Mouse (Mus musculus): Measurements from ENCODE around the gene Cd48.

Gene Cd48

DNA sequence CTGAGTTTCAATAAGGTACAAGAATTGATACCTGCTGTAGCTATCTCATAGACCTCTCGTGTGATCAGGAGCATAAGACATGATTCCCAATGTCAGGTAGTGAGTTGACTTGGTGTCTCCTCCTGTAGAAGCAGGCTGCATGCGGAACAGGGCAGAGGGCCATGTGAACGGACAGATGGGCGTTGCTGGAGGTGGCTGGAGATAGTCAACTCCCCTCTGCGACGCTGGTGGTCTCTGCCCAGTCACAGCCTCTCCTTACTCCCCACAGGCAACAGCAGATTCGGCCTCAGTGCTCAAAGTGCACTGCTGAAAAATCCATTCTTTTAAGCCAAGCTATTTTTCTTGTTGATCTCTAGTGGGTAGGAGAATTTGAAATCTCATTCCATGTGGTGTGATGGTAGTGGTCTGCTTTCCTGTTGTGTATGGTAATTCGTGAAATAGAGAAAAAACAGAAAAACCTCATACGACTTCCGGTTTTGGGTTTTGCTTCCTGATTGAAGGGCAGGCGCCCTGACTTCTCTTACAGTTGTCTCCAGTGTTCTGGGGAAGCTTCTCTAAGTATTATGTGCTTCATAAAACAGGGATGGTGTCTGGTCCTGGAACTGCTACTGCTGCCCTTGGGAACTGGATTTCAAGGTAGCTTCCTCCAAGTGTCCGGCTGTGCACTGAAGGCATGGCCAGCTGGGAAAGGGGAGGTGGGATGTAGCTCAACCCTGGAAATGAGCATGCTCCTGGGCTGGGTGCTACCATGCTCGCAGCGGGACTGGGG lies at the start of gene Cd48:
Gene Cd48 (plus strand): TSS at position 479 of the 769 bp plus-strand sequence.
- CTCF ChIA-PET, result interaction anchor here (2.0 kb wide), 1 partner anchor 17 kb away, joined by 13 read pairs; no protein-coding TSS in a partner anchor

DNA sequence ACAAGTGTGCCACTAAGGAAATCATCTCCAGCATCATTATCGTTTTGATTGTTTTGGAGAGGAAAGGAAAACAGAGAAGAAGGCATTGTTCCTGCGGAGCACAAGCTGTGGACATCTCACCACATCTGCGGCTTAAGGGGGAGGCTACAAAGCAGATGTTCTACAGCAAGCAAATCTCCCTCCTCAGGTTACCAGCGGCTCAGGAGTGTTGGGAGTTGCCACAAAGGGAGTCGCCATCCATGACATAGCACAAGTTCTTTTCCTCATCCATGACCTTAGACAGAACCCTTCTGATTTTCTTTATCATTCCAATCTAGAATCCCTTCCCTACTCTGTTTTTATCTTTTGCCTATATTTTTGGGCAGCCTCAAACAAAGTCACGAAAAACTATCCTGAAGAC lies 46.1 kb upstream of the Cd48 start:
- CTCF ChIA-PET, result interaction anchor here (0.6 kb wide), 1 partner anchor 304 kb away, joined by 10 read pairs; no protein-coding TSS in a partner anchor

DNA sequence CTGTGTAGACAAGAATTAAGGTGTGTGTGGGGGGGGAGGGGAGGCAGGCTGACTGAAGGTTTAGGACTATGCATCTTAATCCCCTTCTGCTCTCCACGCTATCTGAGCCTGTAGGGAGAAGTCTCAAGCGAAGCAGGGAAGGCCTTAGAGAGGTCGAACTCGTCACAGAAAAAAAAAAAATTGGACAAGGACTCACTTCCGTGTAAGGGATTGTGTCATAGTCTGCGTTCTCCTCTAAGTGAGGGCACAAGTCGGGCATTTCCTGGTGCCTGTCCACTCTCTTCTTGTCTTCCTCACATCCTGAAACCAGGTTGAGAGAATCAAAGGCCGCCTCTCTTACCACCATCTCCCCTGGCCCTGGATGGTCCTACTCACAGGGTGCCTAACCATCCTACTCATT lies 44.7 kb upstream of the Cd48 start:
- CTCF ChIA-PET, result no interaction called here

DNA sequence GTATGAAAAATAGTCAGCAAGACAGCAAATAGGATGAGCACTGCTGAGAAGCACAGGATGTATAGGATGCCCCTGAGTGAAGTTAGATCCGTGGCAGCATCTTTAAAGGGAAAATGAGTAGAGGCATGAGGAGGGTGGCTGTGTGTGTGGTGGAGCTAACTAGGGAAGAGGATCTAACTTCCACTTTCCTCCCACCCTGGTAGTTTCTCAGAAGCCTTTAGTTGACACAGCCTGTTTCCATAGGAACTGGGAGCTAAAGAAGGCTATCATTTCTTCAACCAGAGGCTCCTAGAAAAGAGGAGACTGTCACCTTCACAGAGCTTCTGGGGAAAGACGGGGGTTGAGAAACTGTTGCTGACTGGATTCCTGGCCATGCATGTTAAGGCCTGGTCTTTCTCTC lies 43.1 kb upstream of the Cd48 start:
- CTCF ChIA-PET, result no interaction called here

DNA sequence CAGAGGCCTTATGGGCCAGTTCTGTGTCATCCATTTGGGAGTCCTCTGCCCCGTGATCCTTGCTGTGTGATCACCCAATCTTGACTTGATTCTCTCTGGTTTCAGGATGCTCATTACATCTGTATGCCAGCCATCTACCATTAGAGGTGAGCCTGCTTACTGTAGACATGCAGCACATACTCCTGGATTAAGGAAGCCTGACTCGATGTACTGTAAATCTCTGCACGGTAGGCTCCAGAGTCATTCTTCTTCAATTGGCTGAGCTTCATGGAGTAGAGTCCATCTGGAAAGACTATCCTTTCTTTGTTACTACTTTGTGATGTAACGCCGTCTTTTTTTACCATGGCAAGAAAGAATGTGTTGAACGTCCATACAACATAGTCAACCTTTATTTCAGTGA lies 41.0 kb upstream of the Cd48 start:
- CTCF ChIA-PET, result no interaction called here

DNA sequence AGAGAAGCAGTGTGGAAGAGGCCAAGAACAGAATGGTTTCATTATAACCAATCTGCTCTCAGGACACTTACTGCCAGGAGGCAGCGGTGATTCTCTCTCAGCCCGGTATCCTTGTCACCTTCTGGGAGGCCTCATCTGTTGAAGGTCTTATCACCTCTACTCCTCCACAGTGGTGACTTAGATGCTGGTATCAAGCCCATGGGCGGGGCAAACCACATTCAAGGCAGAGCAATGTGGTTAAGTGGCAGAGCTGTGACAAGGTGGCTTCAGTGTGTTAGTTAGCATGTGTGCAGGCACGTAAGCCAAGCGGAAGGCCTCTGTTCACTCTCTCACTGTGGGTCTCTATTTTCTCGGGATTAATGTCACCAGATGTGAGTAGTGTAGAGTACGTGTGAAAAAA lies 38.2 kb upstream of the Cd48 start:
- CTCF ChIA-PET, result no interaction called here

DNA sequence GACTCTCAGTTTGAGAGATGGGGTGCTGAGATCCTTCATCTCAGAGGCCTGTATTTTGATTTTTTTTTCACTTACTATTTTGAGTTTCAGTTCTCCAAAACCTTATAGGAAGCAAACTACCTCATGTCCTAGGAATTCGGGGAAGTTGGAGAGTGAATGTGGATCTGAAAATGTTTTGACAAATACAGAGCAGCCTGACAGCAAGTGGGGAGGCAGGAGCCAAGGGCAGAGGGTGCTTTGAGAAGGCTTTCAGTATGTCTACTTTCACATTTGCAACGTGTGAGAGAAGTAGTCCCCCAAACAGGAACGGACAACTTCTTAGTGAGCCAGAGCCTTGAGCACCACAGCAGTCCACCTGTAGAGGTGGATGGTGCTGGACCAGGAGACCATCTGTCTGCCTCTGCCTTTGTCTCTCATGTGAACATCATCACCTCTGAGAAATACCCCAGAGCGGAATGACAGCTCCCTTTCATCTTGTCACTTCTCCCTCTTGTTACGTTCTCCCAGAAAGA lies 35.3 kb upstream of the Cd48 start:
- CTCF ChIA-PET, result interaction anchor here (1.2 kb wide), 1 partner anchor 25 kb away, joined by 5 read pairs; no protein-coding TSS in a partner anchor

DNA sequence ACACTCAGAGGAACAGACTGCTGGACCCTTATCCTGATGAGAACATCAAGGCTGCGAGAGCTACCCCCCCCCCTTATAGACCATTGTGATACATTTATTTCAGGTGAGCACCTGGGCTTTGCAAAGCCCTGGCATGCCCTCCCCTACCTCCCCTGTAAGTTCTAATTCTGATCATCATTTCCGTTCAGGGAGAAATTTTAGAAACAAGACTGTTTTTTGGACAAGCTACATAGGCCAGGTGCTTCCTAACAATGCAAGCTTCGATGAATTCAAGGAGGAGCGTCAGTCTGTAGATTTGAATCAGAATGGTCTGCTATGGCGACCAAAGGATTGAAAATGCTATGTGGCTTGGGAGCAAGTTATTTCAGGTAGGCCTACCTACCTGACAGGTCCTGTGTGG lies 34.1 kb upstream of the Cd48 start:
- CTCF ChIA-PET, result interaction anchor here (0.7 kb wide), 1 partner anchor 30 kb away, joined by 7 read pairs; no protein-coding TSS in a partner anchor

DNA sequence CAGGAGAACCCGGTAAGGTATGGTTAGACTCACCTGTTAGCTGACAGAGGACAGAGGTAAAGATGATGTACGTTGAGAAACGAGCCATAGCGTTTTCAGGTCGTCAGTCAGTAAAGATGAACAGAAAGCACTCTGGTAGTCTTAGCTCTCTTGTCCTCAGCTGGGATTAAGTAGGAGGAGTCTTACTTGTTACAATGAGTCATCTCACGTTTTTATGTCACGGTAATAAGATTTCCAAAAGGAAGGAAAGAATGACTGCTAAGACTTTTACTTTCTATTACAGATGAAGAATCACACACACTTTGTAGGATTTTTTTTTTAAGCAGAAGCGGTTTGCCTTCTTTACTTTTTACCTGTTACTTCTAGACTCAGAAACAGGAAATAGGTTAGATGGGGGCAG lies 33.0 kb upstream of the Cd48 start:
- CTCF ChIA-PET, result interaction anchor here (0.5 to 0.8 kb wide), 4 partner anchors 30 to 303 kb away, joined by 3 to 7 read pairs (median 4); no protein-coding TSS in a partner anchor

DNA sequence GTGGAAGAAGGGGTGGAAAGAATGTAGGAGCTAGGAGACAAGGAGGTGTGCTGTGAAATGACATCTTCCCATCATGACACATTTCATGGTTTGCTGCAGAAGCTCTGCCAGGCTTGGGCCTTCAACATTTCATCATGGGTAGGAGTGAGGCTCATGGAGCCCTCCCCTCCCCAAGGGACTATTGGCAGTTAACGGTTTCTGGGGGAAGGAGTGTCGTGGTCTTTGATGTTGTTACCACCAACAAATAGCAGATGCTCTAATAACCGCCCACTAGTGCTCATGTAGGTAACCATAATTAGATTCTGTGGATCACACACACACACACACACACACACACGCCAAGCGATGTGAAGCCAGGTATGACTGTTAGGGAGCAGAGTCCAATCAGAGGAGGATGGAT lies 29.1 kb upstream of the Cd48 start, which contains the start of gene Slamf7:
Gene Slamf7 (minus strand): TSS at position 302 of the 400 bp plus-strand sequence.
- CTCF ChIA-PET, result interaction anchor here (1.1 kb wide), 1 partner anchor 9 kb away, joined by 7 read pairs; no protein-coding TSS in a partner anchor

DNA sequence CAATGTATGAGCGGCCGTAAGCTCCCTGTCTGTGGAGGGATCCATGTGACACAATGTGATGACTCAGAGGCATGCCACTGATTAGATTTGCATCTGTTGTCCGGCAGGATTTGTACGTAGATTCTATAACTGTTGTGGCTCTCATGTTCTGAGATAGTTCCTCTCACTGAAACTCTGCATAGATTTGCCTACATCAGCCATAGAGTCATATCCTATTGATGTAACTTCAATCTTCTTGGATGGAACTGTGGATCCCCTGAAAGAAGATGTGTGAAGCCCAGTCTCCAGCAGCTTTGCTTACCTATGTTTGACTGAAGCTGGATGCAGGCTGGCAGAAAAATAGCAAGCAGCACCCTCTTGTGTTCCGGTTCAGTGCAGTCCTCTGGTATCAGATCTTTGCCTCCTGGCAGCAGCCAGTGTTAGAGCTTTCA lies 23.2 kb upstream of the Cd48 start:
- CTCF ChIA-PET, result interaction anchor here (1.1 kb wide), 1 partner anchor 48 kb away, joined by 3 read pairs; no protein-coding TSS in a partner anchor

DNA sequence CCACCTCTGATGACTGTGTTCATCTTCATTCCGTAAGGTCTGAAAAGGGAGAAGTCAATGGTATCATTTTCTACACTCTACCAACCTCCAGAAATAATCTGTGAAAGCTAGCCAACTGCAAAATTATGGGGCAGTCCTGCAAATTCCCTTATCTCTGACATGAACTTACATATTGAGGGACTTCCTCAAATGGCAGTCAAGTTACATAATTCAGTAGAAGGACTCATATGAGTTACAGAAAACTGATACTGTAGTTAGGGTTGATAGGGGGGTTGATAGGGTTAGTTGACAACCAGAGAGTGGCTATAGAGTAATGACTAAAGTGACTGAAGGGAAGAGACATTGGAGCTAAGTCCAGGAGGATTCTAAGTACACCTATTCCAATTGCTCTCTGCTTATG lies 21.4 kb upstream of the Cd48 start:
- CTCF ChIA-PET, result no interaction called here

DNA sequence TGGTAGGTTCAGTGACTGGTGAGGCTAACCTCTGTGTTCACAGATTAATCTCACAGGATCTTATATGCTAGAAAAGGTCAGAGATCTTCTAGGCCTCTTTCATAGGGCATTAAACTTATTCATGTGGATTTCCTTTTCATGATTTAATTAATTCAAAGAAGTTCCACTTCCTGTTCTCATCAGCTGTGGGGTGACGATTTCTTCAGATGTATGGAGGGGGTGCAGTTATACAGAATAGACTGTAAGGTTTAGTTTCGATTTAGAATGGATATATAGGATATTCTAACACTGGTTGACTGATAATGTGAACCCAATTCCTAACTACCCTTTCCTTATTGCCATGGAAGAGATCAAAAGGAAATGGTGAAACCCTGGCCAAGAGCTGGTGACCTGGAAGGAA lies 20.3 kb upstream of the Cd48 start:
- CTCF ChIA-PET, result interaction anchor here (0.6 to 0.8 kb wide), 2 partner anchors 9 to 462 kb away, joined by 3 to 6 read pairs; no protein-coding TSS in a partner anchor

DNA sequence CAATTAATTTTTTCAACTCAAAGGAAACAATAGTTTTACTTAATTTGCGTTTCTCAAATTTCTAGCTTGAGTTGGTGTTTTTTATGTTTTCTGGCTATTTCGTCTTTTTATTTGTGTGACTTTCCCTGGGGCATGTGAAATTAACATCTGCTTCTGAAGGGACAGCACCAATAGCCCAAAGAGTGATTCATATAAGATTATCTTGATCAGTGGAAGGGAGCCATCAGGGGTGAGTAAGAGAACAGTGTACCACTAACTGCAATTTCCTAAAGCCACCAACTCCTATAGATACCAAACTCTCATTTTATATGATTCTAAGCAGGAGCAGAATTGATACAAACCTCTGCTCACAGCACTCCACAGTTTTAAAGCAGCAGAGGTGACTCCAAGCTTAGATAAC lies 18.1 kb upstream of the Cd48 start:
- CTCF ChIA-PET, result no interaction called here

DNA sequence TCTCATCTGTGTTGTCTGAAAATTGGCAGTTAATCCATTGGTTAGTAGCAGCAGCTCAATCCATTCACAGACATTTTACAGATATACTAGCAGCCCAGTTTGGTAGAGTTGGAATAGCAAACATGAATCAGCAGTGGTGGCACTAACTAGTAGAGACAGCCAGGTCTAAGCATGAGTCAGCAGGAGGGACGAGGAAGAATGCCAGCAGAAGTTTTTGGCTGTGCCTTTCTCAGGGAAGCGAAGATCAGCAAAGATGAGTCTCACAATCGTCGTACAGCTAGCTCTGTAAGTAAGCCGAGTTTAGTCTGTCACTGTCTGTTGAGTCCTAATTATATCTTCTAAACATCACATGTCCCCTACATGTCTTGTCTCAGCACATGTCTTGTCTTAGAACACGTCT lies 15.5 kb upstream of the Cd48 start:
- CTCF ChIA-PET, result no interaction called here

DNA sequence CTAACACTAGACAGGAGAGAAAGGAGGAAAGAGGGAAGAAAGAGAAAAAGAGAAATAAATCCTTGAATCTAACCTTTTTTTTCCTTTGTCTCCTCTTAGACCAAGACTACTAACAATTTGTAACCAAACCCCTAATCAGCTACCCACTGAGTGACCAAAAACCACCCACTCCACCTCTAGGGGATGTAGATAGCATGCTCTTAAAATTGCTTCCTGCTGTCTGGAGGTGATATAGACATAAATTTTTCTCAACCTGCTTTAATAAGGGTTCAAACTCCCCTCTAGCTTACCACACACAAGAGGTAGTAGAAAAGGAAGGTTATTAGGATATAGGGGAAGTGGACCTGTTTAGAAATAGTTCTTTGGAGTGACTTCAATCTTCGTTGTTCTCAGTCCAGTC lies 14.6 kb upstream of the Cd48 start:
- CTCF ChIA-PET, result no interaction called here

DNA sequence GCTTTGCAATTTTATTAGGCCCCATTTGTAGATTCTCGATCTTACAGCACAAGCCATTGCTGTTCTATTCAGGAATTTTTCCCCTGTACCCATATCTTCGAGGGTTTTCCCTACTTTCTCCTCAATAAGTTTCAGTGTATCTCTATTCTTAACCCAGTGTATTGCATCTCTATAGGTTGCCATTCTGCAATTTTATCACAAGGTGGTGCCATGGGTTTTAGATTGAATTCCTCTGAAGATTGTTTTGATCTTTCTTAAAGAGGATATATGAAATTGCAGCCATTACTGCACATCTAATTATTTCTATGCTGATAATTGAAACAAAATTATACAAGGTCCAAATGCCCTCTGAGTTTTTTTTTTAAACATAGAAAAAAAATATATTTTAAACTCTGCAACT lies 9.4 kb upstream of the Cd48 start:
- CTCF ChIA-PET, result interaction anchor here (0.6 to 2.1 kb wide), 3 partner anchors 16 to 94 kb away, joined by 3 to 5 read pairs (median 3); no protein-coding TSS in a partner anchor

DNA sequence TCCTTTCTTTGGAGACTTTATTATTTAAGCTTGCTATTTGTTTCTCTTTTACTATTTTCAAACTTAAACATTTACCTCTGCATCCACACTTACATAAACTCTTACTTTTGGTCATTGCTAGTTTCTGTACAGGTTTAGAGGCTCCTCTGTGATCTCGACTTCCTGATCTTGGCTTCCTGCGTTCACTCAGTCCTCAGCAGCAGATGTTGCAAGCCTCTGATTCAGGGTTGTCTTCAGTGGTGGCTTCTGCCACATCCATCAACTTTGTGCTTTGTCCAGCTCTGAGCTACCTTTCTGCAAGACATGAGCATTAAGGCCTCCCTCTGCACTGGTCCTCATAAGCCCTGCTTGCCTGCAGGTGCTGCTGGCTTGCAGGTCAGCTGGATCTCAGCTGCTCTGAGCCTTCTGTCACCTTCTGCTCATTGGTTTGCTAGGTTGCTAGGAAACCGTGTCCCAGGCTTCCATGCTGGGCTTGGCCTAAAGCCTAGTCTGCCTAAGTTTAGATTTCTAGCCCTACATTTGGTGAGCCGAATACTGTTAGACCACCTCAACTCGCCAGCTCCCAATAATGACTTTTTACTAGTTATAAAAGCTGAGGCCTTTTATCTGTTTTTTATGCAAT lies 8.8 kb upstream of the Cd48 start:
- CTCF ChIA-PET, result interaction anchor here (0.6 to 2.1 kb wide), 3 partner anchors 16 to 93 kb away, joined by 3 to 5 read pairs (median 3); no protein-coding TSS in a partner anchor

DNA sequence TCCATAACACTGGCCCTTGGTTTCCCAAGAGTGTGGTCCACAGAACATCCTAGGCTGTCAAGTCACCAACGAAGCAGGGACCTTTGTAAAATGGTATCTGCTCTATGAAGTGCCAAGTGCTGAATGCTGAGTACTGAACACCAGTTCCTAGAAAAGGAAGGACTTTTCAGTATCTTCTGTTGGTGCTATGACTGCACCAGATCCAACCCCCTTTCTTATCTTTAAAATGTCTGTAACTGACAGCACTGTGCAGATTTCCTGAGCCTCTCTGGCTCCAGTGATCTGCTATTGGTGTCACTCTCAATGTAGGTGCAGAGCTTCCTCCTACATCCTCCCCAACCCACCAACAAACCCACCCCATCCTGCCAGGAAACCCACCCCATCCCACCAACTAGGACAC lies 7.3 kb upstream of the Cd48 start:
- CTCF ChIA-PET, result interaction anchor here (0.7 to 0.8 kb wide), 3 partner anchors 13 to 29 kb away, joined by 3 to 5 read pairs (median 3); no protein-coding TSS in a partner anchor

DNA sequence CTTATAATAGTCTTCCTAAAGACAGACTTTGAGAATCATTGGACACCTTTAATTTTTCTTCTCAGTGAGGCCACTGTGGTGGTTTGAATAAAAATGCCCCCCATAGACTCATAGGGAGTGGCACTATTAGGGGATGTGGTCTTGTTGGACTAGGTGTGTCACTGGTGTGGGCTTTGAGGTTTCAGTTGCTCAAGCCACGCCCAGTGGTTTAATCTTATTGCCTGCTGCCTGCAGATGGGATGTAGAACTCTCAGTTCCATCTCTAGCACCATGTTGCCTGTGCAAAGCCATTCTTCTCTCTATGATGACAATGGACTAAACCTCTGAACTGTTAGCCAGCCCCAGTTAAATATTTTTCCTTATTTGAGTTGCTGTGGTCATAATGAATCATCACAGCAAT lies 4.1 kb upstream of the Cd48 start:
- CTCF ChIA-PET, result interaction anchor here (0.6 kb wide), 1 partner anchor 30 kb away, joined by 7 read pairs; no protein-coding TSS in a partner anchor

DNA sequence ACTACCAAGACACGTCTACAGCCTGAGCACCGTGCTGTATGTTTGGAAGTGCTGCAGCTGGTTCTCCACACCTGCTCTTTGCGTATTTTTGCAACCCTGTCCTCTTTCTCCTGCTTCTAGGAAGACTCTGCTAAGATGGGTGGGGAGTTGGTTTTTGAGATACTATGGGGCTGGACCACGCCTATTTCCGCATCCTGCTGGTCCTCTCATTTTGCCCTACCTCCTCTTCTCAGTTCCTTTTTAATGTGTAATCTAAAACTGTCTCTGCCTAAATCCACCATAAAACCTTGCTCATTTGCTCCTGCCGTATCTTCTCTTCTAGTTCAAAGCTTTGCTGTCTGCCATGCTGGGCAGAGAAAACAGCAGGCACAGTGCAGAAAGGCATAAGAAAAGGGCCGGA lies 800 bp upstream of the Cd48 start:
- CTCF ChIA-PET, result interaction anchor here (0.7 to 2.0 kb wide), 2 partner anchors 18 to 135 kb away, joined by 4 to 13 read pairs; no protein-coding TSS in a partner anchor

DNA sequence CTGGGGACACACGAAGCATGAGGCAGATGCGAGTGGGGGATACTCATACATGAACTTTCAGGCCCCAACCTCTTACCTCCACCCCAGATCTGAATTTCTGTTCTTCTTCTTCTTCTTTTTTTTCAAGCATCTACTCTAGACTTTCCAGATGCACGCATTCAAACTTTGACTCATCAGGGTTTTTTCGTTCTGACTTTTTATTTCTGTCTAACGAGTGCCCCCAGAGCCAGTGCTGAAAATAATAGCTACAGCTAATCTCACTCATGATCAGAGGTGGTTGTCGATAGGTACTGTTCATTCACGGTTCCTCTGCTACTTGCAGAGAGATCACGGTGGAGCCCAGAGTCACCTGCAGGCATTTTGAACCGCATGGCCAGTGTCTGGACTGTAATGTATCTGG lies 3.1 kb downstream of the Cd48 start:
- CTCF ChIA-PET, result no interaction called here

Measured in spleen, embryonic (tissue).